Mouse (Mus musculus) ES-E14 (cell line): ENCODE data around the gene Rgs3.

Source experiments
- HCFC1 ChIP-seq: IDR thresholded peaks from 2 replicates; pipeline ENCODE4 v1.6.1; 2012; ENCODE audit warnings: low read length, inconsistent platforms, borderline replicate concordance; ENCODE audit not compliant: insufficient read depth
- ZC3H11A ChIP-seq: IDR thresholded peaks from 2 replicates; pipeline ENCODE4 v1.6.1; 2012; ENCODE audit warnings: low read depth, mild to moderate bottlenecking, inconsistent platforms, low read length, borderline replicate concordance
- ZNF384 ChIP-seq: IDR thresholded peaks from 2 replicates; pipeline ENCODE4 v1.6.1; 2012; ENCODE audit warnings: low read depth, low read length, inconsistent platforms

- no peak for TF ChIP-seq ZNF384
- no peak for TF ChIP-seq HCFC1
- TF ChIP-seq ZC3H11A = no peak
These were observed 99.6 kb downstream of the Rgs3 start for GRCm38 (mm10) chr4:62659264-62659663.
